Mouse (Mus musculus) heart, embryonic 11.5 days (tissue): Measurements from ENCODE around the gene Gpr137b. TPM values are rescaled to one million over a fixed set of nuclear protein-coding genes. Genes with fewer than 3 reads are reported as not detected.
A peak's percentile ranks its signal among the peaks of the same experiment; 100 is the strongest.
"Not testable (repeated sequence)": the region's sequence is repeated elsewhere in the genome, so short reads cannot be mapped to it uniquely, and the experiment has no call there.

Source experiments
- ATAC-seq: fragments of 200-750 bp; cut with Nextera tagmentation; replicated peaks from 2 replicates; pipeline ENCODE4 v1.8.0; 2017; ENCODE audit warnings: moderate library complexity; ENCODE audit not compliant: insufficient number of reproducible peaks, low FRiP score, low TSS enrichment
- H3K27ac ChIP-seq: fragments of 300-500 bp; sonication (generic); 2 replicates; pipeline ENCODE4 v1.5.1; 2014; ENCODE audit warnings: mild to moderate bottlenecking, low read depth, low read length
- H3K27me3 ChIP-seq: fragments of 300-500 bp; sonication (generic); 2 replicates; pipeline ENCODE4 v1.6.1; 2014; ENCODE audit warnings: mild to moderate bottlenecking, low read length, mixed read lengths; ENCODE audit not compliant: control insufficient read depth, insufficient read depth
- H3K36me3 ChIP-seq: fragments of 300-500 bp; sonication (generic); 2 replicates; pipeline ENCODE4 v1.6.1; 2014; ENCODE audit warnings: mild to moderate bottlenecking, low read length, moderate library complexity, mixed read lengths; ENCODE audit not compliant: control insufficient read depth, insufficient read depth
- H3K4me1 ChIP-seq: fragments of 300-500 bp; sonication (generic); 2 replicates; pipeline ENCODE4 v1.6.1; 2014; ENCODE audit warnings: low read length; ENCODE audit not compliant: control insufficient read depth, insufficient read depth
- H3K4me2 ChIP-seq: fragments of 300-500 bp; sonication (generic); 2 replicates; pipeline ENCODE4 v1.6.1; 2014; ENCODE audit warnings: mild to moderate bottlenecking, moderate library complexity
- H3K4me3 ChIP-seq: fragments of 300-500 bp; sonication (generic); 2 replicates; pipeline ENCODE4 v1.5.1; 2014; ENCODE audit warnings: low read depth, low read length
- H3K9ac ChIP-seq: fragments of 300-500 bp; sonication (generic); 2 replicates; pipeline ENCODE4 v1.6.1; 2014; ENCODE audit warnings: mild to moderate bottlenecking, low read depth, low read length, moderate library complexity
- H3K9me3 ChIP-seq: fragments of 300-500 bp; sonication (generic); replicated peaks from 2 replicates; pipeline ENCODE4 v1.6.1; 2016; ENCODE audit warnings: low read length; ENCODE audit not compliant: control insufficient read depth
- WGBS: fragments of 180-500 bp; shearing (Covaris S2); extraction: QIAGEN DNeasy Blood & Tissue Kit; methylation state at CpG from one replicate; pipeline ENCODE4 v1.1.7; 2014; ENCODE audit not compliant: insufficient replicate concordance; 5-methylcytosine and 5-hydroxymethylcytosine counted together
- polyA plus RNA-seq: library from polyadenylated mRNA; unstranded; fragments of >200 nt; fragmentation: Nextera tagmentation; extraction: Ambion mirVana; gene quantifications from 2 replicates; pipeline ENCODE4 v1.2.1, GENCODE M21; 2014

Gpr137b gene
- polyA plus RNA-seq, 1 experiment from 2014 or later = 15.0 TPM

DNA sequence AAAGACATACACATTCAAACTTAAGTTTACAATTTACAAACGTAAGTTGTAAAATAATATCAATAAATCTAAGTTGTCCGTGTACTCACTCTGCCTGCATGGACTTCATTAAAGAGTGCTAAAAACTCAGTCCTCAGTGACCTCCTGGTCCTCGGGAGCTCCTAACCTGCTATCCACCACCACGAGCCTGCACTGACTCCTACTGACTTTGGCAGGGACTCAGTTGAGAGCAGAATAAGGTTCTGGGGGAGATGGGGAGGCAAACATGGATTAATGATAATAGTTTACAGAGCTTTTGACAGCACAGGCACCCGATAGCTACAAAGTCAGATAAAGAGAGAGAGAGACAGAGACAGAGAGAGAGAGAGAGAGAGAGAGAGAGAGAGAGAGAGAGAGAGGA is 16.6 kb downstream of the Gpr137b start:
- Histone ChIP-seq H3K36me3 (no peaks in the 10 kb centered on the region), H3K4me1 (no peaks in the 10 kb centered on the region), H3K27ac (no peak overlapping the region), H3K9ac (no peak overlapping the region), H3K9me3 (no peaks in the 10 kb centered on the region), H3K4me2 (no peak overlapping the region), H3K4me3 (no peak overlapping the region), H3K27me3 (no peaks in the 10 kb centered on the region)
- no peak for ATAC-seq
- WGBS = 71% methylated on average over 5 of the region's 5 CpGs

GRCm38 (mm10) chr13:13373965-13374364 is 19.8 kb downstream of the Gpr137b start:
- ATAC-seq, H3K9me3 ChIP-seq, H3K4me3 ChIP-seq, H3K4me1 ChIP-seq, H3K9ac ChIP-seq, H3K4me2 ChIP-seq, H3K27me3 ChIP-seq, H3K27ac ChIP-seq, H3K36me3 ChIP-seq: not testable (repeated sequence)
- WGBS = 81% methylated on average over 5 of the region's 6 CpGs

- WGBS = 79% methylated on average over 7 of the region's 7 CpGs
- not testable (repeated sequence) for H3K9me3 ChIP-seq, H3K27ac ChIP-seq, H3K36me3 ChIP-seq, H3K9ac ChIP-seq, H3K27me3 ChIP-seq, H3K4me3 ChIP-seq, H3K4me1 ChIP-seq, ATAC-seq, H3K4me2 ChIP-seq
Measured at GRCm38 (mm10) chr13:13371436-13371835, 22.4 kb downstream of the Gpr137b start.

- not testable (repeated sequence) for H3K9me3 ChIP-seq, H3K36me3 ChIP-seq, H3K9ac ChIP-seq, H3K4me1 ChIP-seq, ATAC-seq, H3K4me2 ChIP-seq, H3K4me3 ChIP-seq, H3K27me3 ChIP-seq, H3K27ac ChIP-seq
- WGBS = 81% methylated on average over 2 of the region's 2 CpGs
Measured at GRCm38 (mm10) chr13:13366371-13366770, 27.4 kb downstream of the Gpr137b start.

DNA sequence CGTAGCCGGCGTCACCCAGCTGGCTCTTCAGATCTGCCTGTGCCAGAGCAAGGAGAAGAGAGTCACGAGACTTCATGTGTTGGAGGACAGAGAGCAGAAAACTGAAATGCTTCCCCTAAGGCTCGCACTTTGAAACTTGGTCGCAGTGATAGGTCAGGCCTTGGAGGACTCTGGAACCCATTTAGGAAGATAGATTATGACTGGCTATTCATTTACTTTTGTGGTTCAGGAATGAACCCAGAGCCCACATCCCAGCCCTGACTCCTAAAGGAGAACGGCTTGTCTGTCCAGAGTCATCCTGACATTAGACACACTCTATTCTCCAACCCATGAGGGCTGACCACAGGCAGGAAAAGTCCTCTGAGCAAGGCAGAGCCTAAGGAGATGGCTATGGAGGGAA is 30.3 kb downstream of the Gpr137b start:
- H3K4me2 ChIP-seq, H3K9me3 ChIP-seq, H3K9ac ChIP-seq, ATAC-seq, H3K27me3 ChIP-seq, H3K27ac ChIP-seq, H3K4me3 ChIP-seq, H3K36me3 ChIP-seq, H3K4me1 ChIP-seq: not testable (repeated sequence)
- 84% methylated on average over 7 of the region's 7 CpGs for WGBS

GRCm38 (mm10) chr13:13362261-13362660 is 31.6 kb downstream of the Gpr137b start:
- WGBS = 86% methylated on average over 6 of the region's 6 CpGs
- H3K9ac ChIP-seq, H3K9me3 ChIP-seq, H3K27ac ChIP-seq, H3K36me3 ChIP-seq, H3K27me3 ChIP-seq, ATAC-seq, H3K4me3 ChIP-seq, H3K4me1 ChIP-seq, H3K4me2 ChIP-seq: not testable (repeated sequence)

DNA sequence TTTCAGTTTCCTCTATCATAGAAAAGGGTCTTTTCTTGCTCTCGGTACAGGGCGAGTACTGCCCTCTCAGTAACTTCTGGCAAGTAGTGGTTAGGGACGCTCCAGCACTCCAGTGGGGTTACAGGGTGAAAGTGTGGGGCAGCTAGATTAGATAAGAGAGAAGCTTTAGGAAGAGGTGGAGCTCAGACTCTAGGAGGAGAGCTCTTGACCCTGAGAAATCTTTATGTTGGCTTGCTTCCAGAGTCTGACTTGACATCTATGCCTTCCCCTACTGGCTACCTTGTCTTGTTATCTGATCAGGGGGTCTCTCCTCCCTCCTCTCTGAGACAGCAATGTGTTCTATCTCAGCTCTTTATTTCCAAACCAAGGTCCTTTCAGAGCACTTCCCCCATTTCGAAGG is 33.8 kb downstream of the Gpr137b start:
- H3K4me3 ChIP-seq, H3K9ac ChIP-seq, H3K4me1 ChIP-seq, H3K27me3 ChIP-seq, H3K9me3 ChIP-seq, H3K4me2 ChIP-seq, H3K36me3 ChIP-seq: not testable (repeated sequence)
- ATAC-seq = peak; percentile 58
- WGBS = 32% methylated on average over 4 of the region's 4 CpGs
- 0 out of 2 replicates have a peak overlapping the region, but pooled peaks have one; percentile 15 for H3K27ac ChIP-seq

DNA sequence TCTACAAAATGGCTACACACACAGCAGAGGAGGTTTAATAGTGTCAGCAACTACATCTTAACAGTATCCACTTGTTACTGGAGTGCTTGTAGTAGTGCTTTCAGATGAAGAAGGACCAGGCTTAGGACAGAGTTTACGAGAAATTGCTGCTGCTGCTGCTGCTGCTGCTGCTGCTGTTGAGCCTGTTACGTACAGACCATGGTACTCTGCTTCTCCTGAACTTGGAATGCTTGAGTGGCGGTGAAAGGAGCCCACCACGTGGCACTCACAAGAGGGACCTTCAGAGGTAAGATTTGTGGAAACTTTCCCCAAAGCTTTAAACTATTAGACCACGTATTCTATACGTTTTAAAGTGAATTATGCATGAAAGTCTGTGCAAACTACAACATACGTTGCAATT is 35.2 kb downstream of the Gpr137b start:
- not testable (repeated sequence) for H3K9ac ChIP-seq, H3K36me3 ChIP-seq, H3K27me3 ChIP-seq, ATAC-seq, H3K4me1 ChIP-seq, H3K9me3 ChIP-seq, H3K4me2 ChIP-seq, H3K4me3 ChIP-seq
- WGBS = 54% methylated on average over 7 of the region's 7 CpGs
- H3K27ac ChIP-seq = peak overlapping the region; percentile 54; the same call in 1 of the 2 replicates

- H3K36me3 ChIP-seq, H3K4me3 ChIP-seq, H3K4me2 ChIP-seq, H3K9me3 ChIP-seq, H3K4me1 ChIP-seq, H3K27me3 ChIP-seq, H3K9ac ChIP-seq: not testable (repeated sequence)
- 28% methylated on average over 8 of the region's 8 CpGs for WGBS
- ATAC-seq = peak; percentile 55
- peak overlapping the region; percentile 54; the same call in 1 of the 2 replicates for H3K27ac ChIP-seq
Measured at GRCm38 (mm10) chr13:13358097-13358496, 35.7 kb downstream of the Gpr137b start.
